Mouse (Mus musculus) heart, adult 2 months (tissue): ENCODE measurements around the gene Spcs2. TPM values are rescaled to one million over a fixed set of nuclear protein-coding genes. Genes with fewer than 3 reads are reported as not detected.

ENCODE experiments used
- DNase-seq, 2 experiments: peaks; one replicate each; pipeline ENCODE4 v3.0.0; 2021
- H3K27ac ChIP-seq: fragments of 200-600 bp; 2 replicates; pipeline ENCODE4 v1.8.1; 2022
- H3K27me3 ChIP-seq: fragments of 200-500 bp; 2 replicates; pipeline ENCODE4 v1.6.1; 2012; ENCODE audit warnings: mild to moderate bottlenecking, low read length, inconsistent platforms, mixed read lengths; ENCODE audit not compliant: control insufficient read depth, insufficient read depth
- H3K36me3 ChIP-seq: fragments of 200-500 bp; 2 replicates; pipeline ENCODE4 v1.6.1; 2012; ENCODE audit warnings: low read length, inconsistent platforms; ENCODE audit not compliant: control insufficient read depth, insufficient read depth
- H3K4me1 ChIP-seq: fragments of 200-500 bp; 2 replicates; pipeline ENCODE4 v1.6.1; 2011; ENCODE audit warnings: low read length; ENCODE audit not compliant: control insufficient read depth, insufficient read depth
- H3K4me3 ChIP-seq: fragments of 200-600 bp; 2 replicates; pipeline ENCODE4 v1.8.1; 2022
- H3K79me2 ChIP-seq: fragments of 200-500 bp; replicated peaks from 2 replicates; pipeline ENCODE4 v1.6.1; 2012; ENCODE audit warnings: mild to moderate bottlenecking, inconsistent platforms, low read length, moderate library complexity, mixed read lengths; ENCODE audit not compliant: control insufficient read depth, insufficient read depth
- H3K9ac ChIP-seq: fragments of 200-500 bp; 2 replicates; pipeline ENCODE4 v1.6.1; 2012; ENCODE audit warnings: low read depth, mild to moderate bottlenecking, control low read depth, inconsistent platforms, low read length, mixed read lengths
- CTCF ChIP-seq: fragments of 200-600 bp; IDR thresholded peaks from 2 replicates; pipeline ENCODE4 v1.8.1; 2022; ENCODE audit warnings: antibody characterized with exemption, mild to moderate bottlenecking, moderate library complexity
- EP300 ChIP-seq: fragments of 200-500 bp; IDR thresholded peaks from 2 replicates; pipeline ENCODE4 v1.6.1; 2011; ENCODE audit warnings: low read depth, low read length, control low read depth; ENCODE audit not compliant: insufficient read depth
- POLR2A ChIP-seq: fragments of 200-500 bp; IDR thresholded peaks from 2 replicates; pipeline ENCODE4 v1.6.1; 2011; ENCODE audit warnings: mild to moderate bottlenecking, low read depth, low read length, control low read depth; ENCODE audit not compliant: insufficient read depth
- WGBS: fragments of 180-500 bp; shearing (Covaris S2); methylation state at CpG from one replicate; pipeline ENCODE4 v1.1.7; 2018; 5-methylcytosine and 5-hydroxymethylcytosine counted together
- intact Hi-C: fragments of 180-260 bp; cut with DNase I; formaldehyde crosslinking; loops from one replicate; pipeline ENCODE4 v1.15.1; 2025
- polyA plus RNA-seq: library from polyadenylated mRNA; depleted of rRNA; stranded (reverse); fragments of >200 nt; gene quantifications from 2 replicates; pipeline ENCODE4 v1.2.3, GENCODE M21; 2012
- total RNA-seq, 2 experiments: library from RNA; stranded (reverse); gene quantifications; 2 replicates each; pipeline ENCODE4 v1.2.3; 2021

The Spcs2 gene
- total and polyA plus RNA-seq, 3 experiments, result 21.0 to 60.9 (median 58.8) TPM

DNA sequence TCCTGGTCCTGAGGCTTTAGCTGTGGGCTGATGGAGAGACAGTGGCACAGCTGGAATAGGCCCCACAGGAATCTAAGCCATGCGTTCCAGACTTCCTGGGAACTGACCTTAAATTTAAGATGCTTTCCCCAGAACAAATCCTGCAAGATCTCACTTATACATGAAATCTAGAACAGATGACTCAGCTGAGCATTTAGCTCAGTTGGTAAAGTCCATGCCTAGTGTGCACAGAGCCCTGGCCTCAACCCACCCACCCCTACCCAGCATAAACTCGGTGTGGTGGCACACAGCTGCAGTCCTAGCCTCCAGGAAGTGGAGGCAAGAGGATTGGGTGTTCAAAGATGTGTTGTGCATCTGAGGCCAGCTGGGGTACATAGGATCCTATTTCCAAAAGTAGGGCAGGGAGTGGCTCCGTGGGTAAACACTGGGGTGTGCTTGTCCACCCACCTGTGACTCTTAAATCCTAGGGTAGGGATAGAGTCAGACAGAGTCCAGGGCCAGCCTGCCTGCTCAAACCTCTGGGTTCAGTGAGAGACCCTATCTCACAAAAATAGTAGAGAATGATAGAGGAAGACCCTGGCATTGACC is 27.0 kb upstream of the Spcs2 start:
- no peaks in the 10 kb centered on the region for H3K4me1 ChIP-seq
- no peaks in the 10 kb centered on the region for H3K36me3 ChIP-seq
- H3K4me3 ChIP-seq, result no peak overlapping the region
- no peak overlapping the region for H3K9ac ChIP-seq
- H3K79me2 ChIP-seq, result no peaks in the 10 kb centered on the region
- WGBS, result 75% methylated on average over 3 of the region's 3 CpGs
- H3K27ac ChIP-seq, result no peak overlapping the region
- no peaks in the 10 kb centered on the region for H3K27me3 ChIP-seq
- TF ChIP-seq POLR2A, result no peak
- no peak for TF ChIP-seq EP300
- no peak for TF ChIP-seq CTCF
- intact Hi-C loops, result no loop called here
- no peak for DNase-seq

DNA sequence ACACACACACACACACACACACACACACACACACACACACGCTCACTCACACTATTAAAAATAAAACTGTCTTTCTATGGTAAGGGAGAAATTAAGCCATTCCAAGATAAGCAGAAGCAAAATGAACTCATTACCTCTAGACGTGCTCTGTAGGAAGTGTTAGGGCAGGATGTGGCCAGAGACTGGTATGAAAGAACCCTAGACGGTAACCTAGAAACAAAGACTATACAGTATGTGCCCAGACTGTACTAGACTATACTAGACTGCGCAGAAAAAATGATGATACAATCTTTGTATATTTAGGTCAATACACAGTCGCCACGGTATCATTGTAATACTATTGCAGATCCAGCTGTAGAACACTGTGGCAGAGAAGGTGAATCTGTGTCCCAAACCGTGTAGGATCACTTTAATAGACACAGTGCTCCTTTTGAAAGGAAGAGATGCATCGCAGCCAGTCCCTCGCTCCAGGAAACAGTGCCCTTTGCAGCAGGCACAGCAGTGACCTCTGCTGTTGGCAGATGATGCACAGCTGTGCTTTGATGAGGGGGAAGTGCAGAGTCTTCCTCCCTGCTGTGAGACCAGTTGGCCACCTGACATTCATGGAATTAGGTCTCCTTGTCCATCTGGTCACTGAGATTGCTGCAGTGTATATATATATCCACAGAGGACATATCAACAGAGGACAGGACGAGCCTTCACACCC is 26.1 kb upstream of the Spcs2 start:
- Histone ChIP-seq H3K4me1 (no peaks in the 10 kb centered on the region), H3K4me3 (no peak overlapping the region), H3K27me3 (no peaks in the 10 kb centered on the region), H3K36me3 (no peaks in the 10 kb centered on the region), H3K27ac (no peak overlapping the region), H3K79me2 (no peaks in the 10 kb centered on the region), H3K9ac (no peak overlapping the region)
- TF ChIP-seq POLR2A (no peak), CTCF (peak; percentile 21), EP300 (no peak)
- 35% methylated on average over 10 of the region's 10 CpGs for WGBS
- intact Hi-C loops, result no loop called here
- DNase-seq, result no peak

DNA sequence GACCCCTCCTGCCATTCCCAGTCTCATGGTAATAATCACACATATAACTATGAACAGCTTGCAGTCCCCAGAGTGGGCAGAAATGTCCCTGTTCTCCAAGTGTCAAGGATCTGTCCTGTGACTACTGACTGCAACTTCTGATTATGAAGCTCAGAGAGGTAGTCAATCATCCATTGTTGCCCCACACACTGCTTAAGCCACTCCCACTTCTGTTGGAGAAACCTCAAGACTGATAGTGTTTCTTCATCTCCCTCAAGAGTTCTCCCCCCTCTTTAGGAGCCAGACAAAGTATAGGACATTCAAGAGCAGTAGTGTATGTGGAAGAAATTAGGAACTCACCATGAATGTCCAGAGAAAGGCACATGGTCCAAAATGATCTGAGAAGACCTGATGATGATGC is 24.5 kb upstream of the Spcs2 start:
- TF ChIP-seq EP300 (no peak), CTCF (no peak), POLR2A (no peak)
- no peaks in the 10 kb centered on the region for H3K79me2 ChIP-seq
- no peak overlapping the region for H3K4me3 ChIP-seq
- no peak overlapping the region for H3K9ac ChIP-seq
- H3K27ac ChIP-seq, result no peak overlapping the region
- no peak for DNase-seq
- no peaks in the 10 kb centered on the region for H3K4me1 ChIP-seq
- no peaks in the 10 kb centered on the region for H3K27me3 ChIP-seq
- intact Hi-C loops, result no loop called here
- H3K36me3 ChIP-seq, result no peaks in the 10 kb centered on the region

DNA sequence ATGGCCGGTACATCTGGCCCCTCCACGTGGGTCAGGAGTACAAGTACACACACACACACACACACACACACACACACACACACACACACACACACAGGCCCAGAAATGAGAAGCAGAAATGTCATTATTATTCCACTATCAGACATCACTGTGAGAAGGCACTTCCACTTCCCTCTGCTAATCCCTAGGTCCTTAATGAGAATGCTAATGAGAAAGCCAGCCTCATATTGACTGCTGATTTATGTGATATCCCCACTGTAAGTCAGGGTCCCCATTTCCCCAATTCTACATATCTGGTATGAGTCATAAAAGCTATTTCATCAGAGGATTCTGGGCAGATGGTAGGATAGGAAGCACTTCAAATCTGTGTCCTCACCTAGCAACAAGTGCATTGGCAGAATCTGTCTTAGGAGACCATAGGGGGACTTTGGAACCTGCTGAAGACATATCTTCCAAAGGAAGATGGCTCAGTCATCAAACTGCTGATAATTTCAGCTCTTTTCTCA is 24.0 kb upstream of the Spcs2 start:
- H3K4me1 ChIP-seq, result no peaks in the 10 kb centered on the region
- WGBS, result 65% methylated on average over 2 of the region's 2 CpGs
- H3K36me3 ChIP-seq, result no peaks in the 10 kb centered on the region
- H3K27ac ChIP-seq, result no peak overlapping the region
- no peak for DNase-seq
- intact Hi-C loops, result no loop called here
- no peaks in the 10 kb centered on the region for H3K79me2 ChIP-seq
- H3K9ac ChIP-seq, result no peak overlapping the region
- TF ChIP-seq EP300, result no peak
- no peak for TF ChIP-seq CTCF
- no peak for TF ChIP-seq POLR2A
- H3K27me3 ChIP-seq, result no peaks in the 10 kb centered on the region
- H3K4me3 ChIP-seq, result no peak overlapping the region

DNA sequence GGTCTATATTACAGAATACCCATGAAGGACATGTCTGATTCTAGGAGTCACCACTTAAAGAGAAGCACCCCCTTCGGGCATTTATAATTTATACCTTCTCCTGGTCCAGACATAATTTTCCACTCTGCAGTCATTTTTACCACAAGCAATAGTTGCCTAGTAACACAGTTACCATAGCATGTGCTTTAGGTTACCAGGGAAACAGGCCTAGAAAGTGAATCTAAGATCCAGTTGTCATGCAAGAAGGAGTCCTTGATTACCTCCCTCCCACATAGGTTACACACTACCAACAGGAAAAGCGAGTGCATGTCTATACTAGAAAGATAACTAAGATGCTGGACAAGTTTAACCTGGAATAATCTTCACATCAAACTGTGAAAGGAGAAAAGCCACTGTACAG is 15.0 kb upstream of the Spcs2 start:
- Histone ChIP-seq H3K27ac (no peak overlapping the region), H3K79me2 (no peaks in the 10 kb centered on the region), H3K4me1 (no peaks in the 10 kb centered on the region), H3K27me3 (no peaks in the 10 kb centered on the region), H3K9ac (no peak overlapping the region), H3K36me3 (no peaks in the 10 kb centered on the region), H3K4me3 (no peak overlapping the region)
- 68% methylated on average over 2 of the region's 2 CpGs for WGBS
- intact Hi-C loops, result loop anchor here (5.0 to 10.0 kb wide), 2 partner anchors 81 to 163 kb away; partner anchors contain the start of gene Slco2b1
- DNase-seq, result no peak
- TF ChIP-seq EP300 (no peak), CTCF (no peak), POLR2A (no peak)

DNA sequence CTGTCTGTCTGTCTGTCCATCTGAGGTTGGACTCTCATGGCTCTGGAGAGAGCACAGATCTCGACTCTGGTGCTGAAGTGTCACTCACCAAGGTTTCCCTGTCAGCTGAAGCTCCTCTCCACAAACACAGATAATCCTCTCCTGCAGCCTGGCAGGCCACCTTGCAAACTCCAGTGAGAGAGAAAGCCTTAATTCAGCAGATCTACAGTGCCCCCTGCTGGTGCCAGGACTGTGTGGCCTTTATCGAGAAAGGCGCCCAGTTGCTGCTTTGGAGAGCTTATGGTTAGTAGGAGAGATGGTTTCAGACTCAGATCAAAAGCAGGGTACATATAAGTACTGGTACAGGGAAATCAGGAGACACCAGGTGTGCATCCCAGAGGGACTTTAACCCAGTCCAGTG is 13.1 kb upstream of the Spcs2 start:
- no peak overlapping the region for H3K27ac ChIP-seq
- H3K9ac ChIP-seq, result no peak overlapping the region
- peak; percentile 75 to 80 for DNase-seq
- no peaks in the 10 kb centered on the region for H3K27me3 ChIP-seq
- TF ChIP-seq CTCF (peak; percentile 93), EP300 (0 out of 2 replicates have a peak, but pooled peaks have one; percentile 52), POLR2A (no peak)
- intact Hi-C loops, result loop anchor here (1.0 to 10.0 kb wide), 4 partner anchors 63 to 258 kb away; partner anchors contain the start of gene Slco2b1
- WGBS, result 3% methylated on average over 3 of the region's 3 CpGs
- H3K36me3 ChIP-seq, result no peaks in the 10 kb centered on the region
- no peaks in the 10 kb centered on the region for H3K4me1 ChIP-seq
- H3K4me3 ChIP-seq, result no peak overlapping the region
- H3K79me2 ChIP-seq, result no peaks in the 10 kb centered on the region
